ENCODE assay signal across 27 mouse cellular contexts in the genomic region with DNA sequence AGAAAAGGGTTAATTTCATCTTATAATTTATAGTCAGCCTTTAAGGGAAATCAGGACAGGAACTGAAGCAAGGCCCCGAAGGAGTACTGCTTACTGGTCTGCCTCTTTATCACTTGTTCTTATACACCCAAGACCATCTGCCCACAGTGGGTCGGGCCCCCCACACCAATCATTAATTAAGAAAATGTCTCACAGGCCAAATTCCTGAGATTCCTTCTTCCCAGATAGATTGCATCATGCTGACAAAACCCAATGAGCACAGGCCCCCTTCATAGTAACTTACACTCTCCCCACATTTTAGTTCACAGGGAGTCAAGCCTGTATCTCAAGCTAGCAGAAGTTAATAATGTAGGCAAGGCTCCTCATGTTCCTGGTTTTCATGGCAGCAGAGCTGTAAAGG. TPM values are rescaled to one million over a fixed set of nuclear protein-coding genes. Genes with fewer than 3 reads are reported as not detected.
DNase-seq lines count a peak whose midpoint lies in the region; ATAC-seq and TF ChIP-seq lines count a peak whose summit lies in the region.
"Had no signal": no experiment of that assay in that cellular context is flagged by ENCODE, and none has a peak within 500 bp of the region (broad histone marks: within the 10 kb centered on the region; RNA-seq: fewer than 3 reads in every experiment).

No protein-coding gene starts in this region.

- POLR2A ChIA-PET in Patski (lab: Charles Lee), result no interaction called here

- no peak overlapping the region for H3K4me3 ChIP-seq in kidney, embryonic 15.5 days (replicated peaks)
- peak overlapping the region; percentile 52 for H3K4me3 ChIP-seq in liver, adult 2 months (ENCODE audit: insufficient read depth, low read depth, low read length)
- H3K4me3 ChIP-seq: heart, embryonic 10.5 days; heart, embryonic 15.5 days; hindbrain, embryonic 12.5 days; limb, embryonic 13.5 days; midbrain, embryonic 12.5 days; neural tube, embryonic 13.5 days had no signal

- H3K36me3 ChIP-seq in kidney, embryonic 15.5 days, result no peaks in the 10 kb centered on the region
- peaks cover 3% of the 10 kb centered on the region for H3K36me3 ChIP-seq in liver, adult 2 months (ENCODE audit: control insufficient read depth, insufficient read depth, low read length)
- H3K36me3 ChIP-seq: heart, embryonic 10.5 days; heart, embryonic 15.5 days; hindbrain, embryonic 12.5 days; limb, embryonic 13.5 days; midbrain, embryonic 12.5 days; neural tube, embryonic 13.5 days had no signal

- no peak for TF ChIP-seq POLR2A in liver, adult 2 months (IDR thresholded peaks at IDR 0.05; ENCODE audit: extremely low read depth, insufficient read depth, low read length)

- no peak overlapping the region for H3K9ac ChIP-seq in kidney, embryonic 15.5 days
- H3K9ac ChIP-seq in liver, adult 2 months (ENCODE audit: low read depth, low read length), result peak overlapping the region; percentile 70
- H3K9ac ChIP-seq: heart, embryonic 15.5 days; hindbrain, embryonic 12.5 days; limb, embryonic 13.5 days; liver, embryonic 14.5 days; lung, embryonic 14.5 days; midbrain, embryonic 12.5 days; neural tube, embryonic 13.5 days had no signal

- in situ Hi-C loops in Patski (cut with MboI; ENCODE audit: low pct_unique_long_range_greater_than_20kb), result no loop called here

- DNase-seq in kidney, adult 11 months, result peak; percentile 37
- peak; percentile 65 for DNase-seq in liver, adult 2 months (ENCODE audit: extremely low read depth, low read depth, low spot score)
- DNase-seq in liver, result no peak
- DNase-seq in Patski (ENCODE audit: low read depth, low spot score), result no peak
- peak; percentile 27 for DNase-seq in mesoderm, embryonic 11.5 days (ENCODE audit: low read depth, low spot score)
- DNase-seq in spleen, postnatal 10 days (ENCODE audit: low spot score in 2 of 2), result no peak
- no peak for DNase-seq in lung, postnatal 25 days (ENCODE audit: low spot score)
- DNase-seq: adrenal gland, adult 8-10 months; cerebellum, adult 9-10 months; cerebellum, postnatal 36 days; gastrocnemius, postnatal 25 days; heart, adult 11 months; lung, embryonic 14.5 days; lung, postnatal 36 days; right cerebral cortex, postnatal 25 days; thymus, postnatal 14 days had no signal

- ATAC-seq in kidney, embryonic 15.5 days (replicated peaks; ENCODE audit: low FRiP score), result no peak
- peak; percentile 75 for ATAC-seq in Patski
- ATAC-seq: forebrain, embryonic 14.5 days; intestine, embryonic 16.5 days had no signal

- CTCF ChIA-PET in Patski (lab: Charles Lee), result no interaction called here

- no peak for TF ChIP-seq CTCF in liver, adult 2 months (IDR thresholded peaks at IDR 0.05; ENCODE audit: low read depth, low read length)
- TF ChIP-seq CTCF in Patski (IDR thresholded peaks at IDR 0.05), result no peak

- peaks cover 8% of the 10 kb centered on the region; the same call in 1 of the 2 replicates for H3K79me2 ChIP-seq in liver, adult 2 months (ENCODE audit: control insufficient read depth, insufficient read depth, low read length)

- H3K9me3 ChIP-seq in kidney, embryonic 15.5 days (replicated peaks), result 0 out of 2 replicates have a peak, but pooled peaks cover 3% of the 10 kb centered on the region
- H3K9me3 ChIP-seq: heart, embryonic 10.5 days; hindbrain, embryonic 12.5 days; limb, embryonic 13.5 days; midbrain, embryonic 12.5 days had no signal

- H3K27ac ChIP-seq in kidney, embryonic 15.5 days, result no peak overlapping the region
- H3K27ac ChIP-seq in liver, adult 2 months (replicated peaks; ENCODE audit: insufficient read depth, low read depth, low read length), result peak overlapping the region; percentile 100
- H3K27ac ChIP-seq: heart, embryonic 10.5 days; heart, embryonic 15.5 days; hindbrain, embryonic 12.5 days; limb, embryonic 13.5 days; liver, embryonic 14.5 days; midbrain, embryonic 12.5 days; neural tube, embryonic 13.5 days had no signal

- no peak overlapping the region for H3K4me2 ChIP-seq in kidney, embryonic 15.5 days
- H3K4me2 ChIP-seq: heart, embryonic 15.5 days; hindbrain, embryonic 12.5 days; limb, embryonic 13.5 days; lung, embryonic 14.5 days; midbrain, embryonic 12.5 days; neural tube, embryonic 13.5 days had no signal

- WGBS in kidney, embryonic 15.5 days, result 25% methylated on average over 2 of the region's 2 CpGs
- 14% methylated on average over 2 of the region's 2 CpGs for WGBS in liver, adult 2 months

- H3K4me1 ChIP-seq in kidney, embryonic 15.5 days, result peaks cover 5% of the 10 kb centered on the region; the same call in 1 of the 2 replicates
- H3K4me1 ChIP-seq in liver, adult 2 months (ENCODE audit: control insufficient read depth, insufficient read depth, low read length), result peaks cover 20% of the 10 kb centered on the region
- H3K4me1 ChIP-seq: heart, embryonic 10.5 days; heart, embryonic 15.5 days; hindbrain, embryonic 12.5 days; limb, embryonic 13.5 days; midbrain, embryonic 12.5 days; neural tube, embryonic 13.5 days had no signal

- no peaks in the 10 kb centered on the region for H3K27me3 ChIP-seq in kidney, embryonic 15.5 days
- no peaks in the 10 kb centered on the region for H3K27me3 ChIP-seq in liver, adult 2 months (ENCODE audit: control insufficient read depth, insufficient read depth, low read length)
- H3K27me3 ChIP-seq in Patski, result no peaks in the 10 kb centered on the region
- H3K27me3 ChIP-seq: heart, embryonic 15.5 days; hindbrain, embryonic 12.5 days; limb, embryonic 13.5 days; midbrain, embryonic 12.5 days; neural tube, embryonic 13.5 days had no signal

RNA-seq across cellular contexts. Expression of a gene that starts 0.6 kb away (rescaled TPM):
- polyA plus RNA-seq in kidney, embryonic 15.5 days (2015; fragmentation: Nextera tagmentation; extraction: Ambion mirVana), result 3.7 and 6.4 TPM in 2 replicates
- total RNA-seq in liver, adult 2 months (2014; rRNA removed), result 39.7 and 60.6 TPM in 2 replicates
- 11.4 and 12.4 TPM in 2 replicates for polyA plus RNA-seq in liver, adult 2 months (2012; rRNA removed)
- polyA plus RNA-seq in Patski (2021), result 0.37 TPM
- total RNA-seq: megakaryocyte, adult 5-6 weeks had no signal

RNA-seq across cellular contexts. Expression of a gene that starts 27.8 kb away (rescaled TPM):
- polyA plus RNA-seq in kidney, embryonic 15.5 days (2015; fragmentation: Nextera tagmentation; extraction: Ambion mirVana), result 22.3 and 23.3 TPM in 2 replicates
- 7.7 and 9.6 TPM in 2 replicates for total RNA-seq in liver, adult 2 months (2014; rRNA removed)
- polyA plus RNA-seq in liver, adult 2 months (2012; rRNA removed), result 5.5 and 6.2 TPM in 2 replicates
- polyA plus RNA-seq in Patski (2021), result 25.6 TPM

Comparison
In these comparisons a context has a peak if more than half of its experiments do, and no peak if none do; other contexts are left out.
1. DNase-seq: peak in kidney, adult 11 months (single experiment), liver, adult 2 months (single experiment) and mesoderm, embryonic 11.5 days (single experiment); none in liver (single experiment), Patski (single experiment), spleen, postnatal 10 days (0 of 2) and lung, postnatal 25 days (single experiment).